In the genomic region with DNA sequence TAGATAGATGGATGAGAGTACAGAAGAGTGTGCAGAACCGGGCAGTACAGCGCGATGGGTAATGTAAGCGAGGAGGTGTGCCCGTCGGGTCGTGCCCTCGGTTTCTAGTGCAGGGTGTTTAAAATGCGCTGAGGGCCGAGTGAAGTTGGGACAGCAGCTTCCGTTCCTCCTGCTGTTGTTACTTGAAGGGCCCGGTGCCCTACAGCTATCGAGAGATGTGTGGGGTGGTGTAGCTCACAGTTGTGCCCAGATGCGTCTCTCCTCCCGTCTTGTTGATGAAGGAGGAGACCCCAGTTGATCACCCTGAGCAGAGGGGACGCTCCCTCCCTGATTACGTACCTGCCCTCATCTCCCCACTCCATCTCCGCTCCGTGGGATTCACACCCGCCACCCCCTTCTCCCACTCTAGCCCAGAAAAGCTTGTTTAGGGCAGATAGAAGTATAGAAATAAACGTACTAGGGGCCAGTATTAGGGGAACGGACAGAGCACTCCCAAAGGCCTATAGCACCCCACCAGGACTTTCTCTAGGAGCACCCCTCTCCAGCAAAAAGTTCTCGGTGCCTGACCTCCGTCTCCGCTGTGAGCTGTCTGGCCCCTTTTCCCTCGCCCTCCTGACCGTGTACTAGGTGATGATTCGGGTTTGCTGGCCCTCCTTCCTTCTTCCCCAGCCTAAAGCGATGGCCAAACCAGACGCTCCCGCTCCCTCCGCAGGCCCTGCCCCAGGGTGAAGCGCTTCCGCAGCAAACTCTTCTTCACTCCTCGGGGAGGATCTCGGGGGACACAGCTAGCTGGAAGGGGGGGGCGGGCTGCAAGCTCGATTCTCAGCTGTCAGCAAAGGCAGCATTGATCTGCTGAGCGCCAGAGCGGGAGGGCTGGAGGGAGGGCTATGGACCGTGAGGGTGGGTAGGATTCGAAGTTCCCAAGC, we compare ENCODE assay signal across 8 mouse cellular contexts. TPM values are rescaled to one million over a fixed set of nuclear protein-coding genes. Genes with fewer than 3 reads are reported as not detected.
DNase-seq lines count a peak whose midpoint lies in the region; ATAC-seq and TF ChIP-seq lines count a peak whose summit lies in the region.

Gene Kcnq4, minus strand, starts transcription at position 672 of the 926 bp plus-strand sequence.

- H3K4me1 ChIP-seq in lung, embryonic 14.5 days (ENCODE audit: insufficient read depth) = no peaks in the 10 kb centered on the region
- H3K4me1 ChIP-seq in forebrain, embryonic 15.5 days = peaks cover 17% of the 10 kb centered on the region
- H3K4me1 ChIP-seq in limb, embryonic 13.5 days = peaks cover 17% of the 10 kb centered on the region
- peaks cover 3% of the 10 kb centered on the region; the same call in 1 of the 2 replicates for H3K4me1 ChIP-seq in small intestine, adult 2 months (ENCODE audit: control insufficient read depth, insufficient read depth, insufficient read length, low read length)

- TF ChIP-seq CTCF in lung, embryonic 14.5 days (IDR thresholded peaks at IDR 0.05; ENCODE audit: low read depth) = no peak
- no peak for TF ChIP-seq CTCF in small intestine, adult 2 months (IDR thresholded peaks at IDR 0.05; ENCODE audit: extremely low read depth, insufficient read length, insufficient replicate concordance, low read depth, low read length)

- H3K36me3 ChIP-seq in lung, embryonic 14.5 days (ENCODE audit: insufficient read depth) = no peaks in the 10 kb centered on the region
- no peaks in the 10 kb centered on the region for H3K36me3 ChIP-seq in forebrain, embryonic 15.5 days
- no peaks in the 10 kb centered on the region for H3K36me3 ChIP-seq in limb, embryonic 13.5 days
- no peaks in the 10 kb centered on the region for H3K36me3 ChIP-seq in small intestine, adult 2 months (ENCODE audit: control insufficient read depth, insufficient read depth, low read length)

- WGBS in lung, embryonic 14.5 days = 3% methylated on average over 42 of the region's 42 CpGs
- 5% methylated on average over 42 of the region's 42 CpGs for WGBS in forebrain, embryonic 15.5 days
- WGBS in limb, embryonic 13.5 days = 2% methylated on average over 42 of the region's 42 CpGs
- WGBS in small intestine, adult 2 months = 9% methylated on average over 42 of the region's 42 CpGs

- H3K4me2 ChIP-seq in lung, embryonic 14.5 days = peak within 1 kb of the TSS; percentile 99
- H3K4me2 ChIP-seq in forebrain, embryonic 15.5 days (replicated peaks) = peak within 1 kb of the TSS; percentile 97
- H3K4me2 ChIP-seq in limb, embryonic 13.5 days (replicated peaks) = peak within 1 kb of the TSS; percentile 100

- H3K4me3 ChIP-seq in lung, embryonic 14.5 days (ENCODE audit: low read depth, low read length) = peak within 1 kb of the TSS; percentile 65
- peak within 1 kb of the TSS; percentile 62 for H3K4me3 ChIP-seq in forebrain, embryonic 15.5 days
- peak within 1 kb of the TSS; percentile 70 for H3K4me3 ChIP-seq in limb, embryonic 13.5 days
- H3K4me3 ChIP-seq in small intestine, adult 2 months (ENCODE audit: low read depth, low read length) = peak within 1 kb of the TSS; percentile 64

- DNase-seq in lung, embryonic 14.5 days = no peak
- no peak for DNase-seq in lung, postnatal 14 days
- no peak for DNase-seq in spleen, postnatal 14 days (ENCODE audit: low spot score in 2 of 2)
- no peak for DNase-seq in left cerebral cortex, adult 18-20 months (ENCODE audit: low spot score in 2 of 2)

- peak; percentile 10; the same call in 1 of the 2 replicates for ATAC-seq in lung, embryonic 14.5 days (ENCODE audit: insufficient read depth)
- ATAC-seq in forebrain, embryonic 15.5 days (replicated peaks) = 0 out of 2 replicates have a peak, but pooled peaks have one; percentile 4
- no peak for ATAC-seq in limb, embryonic 13.5 days (ENCODE audit: low FRiP score, low read depth)
- ATAC-seq in erythroid progenitor cell, adult 5-6 weeks (replicated peaks; ENCODE audit: low FRiP score, poor library complexity, severe bottlenecking) = no peak

- peaks cover 60% of the 10 kb centered on the region for H3K27me3 ChIP-seq in lung, embryonic 14.5 days (ENCODE audit: insufficient read depth, low read length)
- H3K27me3 ChIP-seq in forebrain, embryonic 15.5 days = peaks cover 44% of the 10 kb centered on the region
- peaks cover 89% of the 10 kb centered on the region for H3K27me3 ChIP-seq in limb, embryonic 13.5 days
- peaks cover 35% of the 10 kb centered on the region for H3K27me3 ChIP-seq in small intestine, adult 2 months (ENCODE audit: control insufficient read depth, insufficient read depth, low read length)

- TF ChIP-seq POLR2A in small intestine, adult 2 months (IDR thresholded peaks at IDR 0.05; ENCODE audit: low read depth, low read length) = no peak

- peak within 1 kb of the TSS; percentile 58 for H3K9ac ChIP-seq in lung, embryonic 14.5 days
- peak within 1 kb of the TSS; percentile 54 for H3K9ac ChIP-seq in forebrain, embryonic 15.5 days (replicated peaks)
- H3K9ac ChIP-seq in limb, embryonic 13.5 days = peak within 1 kb of the TSS; percentile 64

- no peak within 1 kb of the TSS for H3K27ac ChIP-seq in lung, embryonic 14.5 days (ENCODE audit: low read depth)
- H3K27ac ChIP-seq in forebrain, embryonic 15.5 days (replicated peaks) = no peak within 1 kb of the TSS
- no peak within 1 kb of the TSS for H3K27ac ChIP-seq in limb, embryonic 13.5 days
- H3K27ac ChIP-seq in small intestine, adult 2 months (ENCODE audit: insufficient read depth, low read depth, low read length) = no peak within 1 kb of the TSS

- H3K9me3 ChIP-seq in lung, embryonic 14.5 days (ENCODE audit: low read depth, low read length) = no peaks in the 10 kb centered on the region
- H3K9me3 ChIP-seq in forebrain, embryonic 15.5 days = no peaks in the 10 kb centered on the region
- H3K9me3 ChIP-seq in limb, embryonic 13.5 days = no peaks in the 10 kb centered on the region

RNA-seq across cellular contexts. Expression of gene Kcnq4, which starts in this region (rescaled TPM):
- polyA plus RNA-seq in lung, embryonic 14.5 days (2014; fragmentation: Nextera tagmentation; extraction: Ambion mirVana) = 3.7 and 4.5 TPM in 2 replicates
- polyA plus RNA-seq in forebrain, embryonic 15.5 days (2015; fragmentation: Nextera tagmentation; extraction: Ambion mirVana) = 8.8 TPM in 2 replicates
- 6.0 and 6.2 TPM in 2 replicates for polyA plus RNA-seq in limb, embryonic 13.5 days (2015; fragmentation: Nextera tagmentation; extraction: Ambion mirVana)
- polyA plus RNA-seq in small intestine, adult 2 months (2012; rRNA removed) = 3.0 and 4.3 TPM in 2 replicates
- 3.6 TPM in 1 of 2 replicates, not detected in the other for total RNA-seq in erythroid progenitor cell, adult 5-6 weeks (2015; ENCODE audit: low replicate concordance)
- not detected in 2 replicates for total RNA-seq in erythroid progenitor cell, adult 5-6 weeks (2017; ENCODE audit: low replicate concordance)
- 1 to 10 TPM; 9.1 TPM for total RNA-seq in left cerebral cortex, adult 18-20 months (2021)

Comparison
In these comparisons a context has a peak if more than half of its experiments do, and no peak if none do; other contexts are left out.
1. ATAC-seq: peak in lung, embryonic 14.5 days (single experiment) and forebrain, embryonic 15.5 days (single experiment); none in limb, embryonic 13.5 days (single experiment) and erythroid progenitor cell, adult 5-6 weeks (single experiment).
2. Peak in every context shown above with its lines, with median percentiles within 50 percentile points of each other: H3K4me2 ChIP-seq, H3K4me3 ChIP-seq and H3K9ac ChIP-seq.